Mouse (Mus musculus): ENCODE measurements at regions not wholly inside any gene's neighbourhood (a gene's known extent, or its start where the extent isn't known, plus 50 kb on each side); places are given as distances from the start of the nearest gene placed in this dataset.
A peak's percentile ranks its signal among the peaks of the same experiment; 100 is the strongest.

- peak; percentile 84 to 91 for ATAC-seq (replicated peaks in 1 of 2; ENCODE audit: insufficient read depth in 1 of 2, low FRiP score in 2 of 2, low TSS enrichment in 1 of 2, low read depth in 1 of 2, poor library complexity in 2 of 2, severe bottlenecking in 2 of 2)
These were observed 830.9 kb upstream of the Tyrp1 start for GRCm38 (mm10) chr4:80002738-80003635.

- peak; percentile 85 to 90 for ATAC-seq (replicated peaks in 1 of 2; ENCODE audit: insufficient read depth in 1 of 2, low FRiP score in 2 of 2, low TSS enrichment in 1 of 2, low read depth in 1 of 2, poor library complexity in 2 of 2, severe bottlenecking in 2 of 2)
These were observed 830.1 kb upstream of the Tyrp1 start for GRCm38 (mm10) chr4:80003636-80004365.

- no peak for ATAC-seq (replicated peaks in 1 of 2; ENCODE audit: insufficient read depth in 1 of 2, low FRiP score in 2 of 2, low TSS enrichment in 1 of 2, low read depth in 1 of 2, poor library complexity in 2 of 2, severe bottlenecking in 2 of 2)
These were observed 829.6 kb upstream of the Tyrp1 start for GRCm38 (mm10) chr4:80004366-80004700.

- peak; percentile 40 to 47 for ATAC-seq (replicated peaks in 1 of 2; ENCODE audit: insufficient read depth in 1 of 2, low FRiP score in 2 of 2, low TSS enrichment in 1 of 2, low read depth in 1 of 2, poor library complexity in 2 of 2, severe bottlenecking in 2 of 2)
These were observed 829.1 kb upstream of the Tyrp1 start for GRCm38 (mm10) chr4:80004788-80005187.

- ATAC-seq (replicated peaks in 1 of 2; ENCODE audit: insufficient read depth in 1 of 2, low FRiP score in 2 of 2, low TSS enrichment in 1 of 2, low read depth in 1 of 2, poor library complexity in 2 of 2, severe bottlenecking in 2 of 2): no peak
These were observed 806.0 kb upstream of the Tyrp1 start for GRCm38 (mm10) chr4:80027876-80028275.

GRCm38 (mm10) chr4:80047956-80048355, 786.0 kb upstream of the Tyrp1 start:
- no peak for ATAC-seq (replicated peaks in 1 of 2; ENCODE audit: insufficient read depth in 1 of 2, low FRiP score in 2 of 2, low TSS enrichment in 1 of 2, low read depth in 1 of 2, poor library complexity in 2 of 2, severe bottlenecking in 2 of 2)

Measured in hematopoietic stem cell, adult 5-6 weeks (primary cell).